Mouse (Mus musculus) hindlimb bud, embryonic 11.5 days (tissue): ENCODE data around the gene Cntfr.
A peak's percentile ranks its signal among the peaks of the same experiment; 100 is the strongest.

ENCODE experiments used
- DNase-seq: peaks from one replicate; pipeline ENCODE4 v3.0.0-alpha.2; 2012; ENCODE audit warnings: low read depth, low spot score; ENCODE audit errors: extremely low spot score

Gene Cntfr

DNA sequence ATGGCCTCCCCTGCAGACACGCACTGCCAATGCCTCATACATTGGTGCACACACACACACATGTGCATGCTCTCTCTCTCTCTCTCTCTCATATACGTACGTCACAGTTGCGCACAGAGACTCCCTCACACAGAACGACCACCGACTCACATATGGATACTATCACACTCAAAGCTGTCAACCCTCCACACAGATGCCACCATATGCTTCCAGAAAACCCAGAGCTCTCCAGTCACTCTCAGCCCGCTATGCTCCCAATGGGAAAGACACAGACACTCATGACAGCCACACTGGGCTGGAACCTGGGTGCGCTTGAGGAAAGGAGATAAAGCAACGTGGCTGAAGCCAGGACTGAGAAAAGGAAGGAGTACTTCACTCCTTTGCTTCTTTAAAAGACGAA is 14.9 kb downstream of the Cntfr start:
- DNase-seq, result no peak

DNA sequence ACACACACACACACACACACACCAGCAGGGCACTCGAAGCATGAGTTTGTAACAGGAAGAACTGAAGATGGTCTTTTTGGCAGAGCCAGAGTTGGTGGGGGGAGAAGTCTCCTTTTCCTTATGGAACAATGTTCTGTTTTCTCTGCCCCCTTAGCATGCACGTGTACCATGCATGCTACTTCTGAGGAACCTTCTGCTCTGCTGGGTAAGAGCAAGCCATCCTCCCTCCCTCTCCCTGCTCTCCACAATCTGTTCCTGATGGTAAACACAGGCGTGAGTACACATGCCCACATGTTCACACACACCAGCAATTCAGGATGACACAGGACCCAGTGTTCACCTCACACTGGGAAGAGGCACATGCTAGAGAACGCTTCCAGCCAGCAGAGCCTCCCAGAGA is 15.7 kb downstream of the Cntfr start:
- no peak for DNase-seq

DNA sequence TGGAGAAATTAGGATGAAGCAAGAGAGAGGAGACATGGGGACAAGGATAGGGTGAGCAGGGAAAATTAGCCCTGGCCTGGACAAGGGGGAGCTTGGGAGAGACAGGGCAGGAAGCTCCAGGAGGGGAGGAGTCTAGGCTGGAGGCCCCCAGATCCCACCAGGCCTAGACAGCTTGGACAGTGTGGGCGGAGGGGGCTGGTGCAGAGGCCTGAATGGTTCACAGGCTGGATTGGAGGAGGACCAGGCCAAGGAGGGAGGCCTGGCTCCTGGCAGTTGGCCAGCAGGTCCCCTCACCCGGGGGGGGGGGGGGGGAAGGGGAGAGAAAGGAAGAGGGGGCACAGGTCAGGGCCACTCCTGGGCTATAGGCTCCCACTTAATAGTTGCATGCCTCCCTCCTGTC is 17.6 kb downstream of the Cntfr start:
- no peak for DNase-seq

DNA sequence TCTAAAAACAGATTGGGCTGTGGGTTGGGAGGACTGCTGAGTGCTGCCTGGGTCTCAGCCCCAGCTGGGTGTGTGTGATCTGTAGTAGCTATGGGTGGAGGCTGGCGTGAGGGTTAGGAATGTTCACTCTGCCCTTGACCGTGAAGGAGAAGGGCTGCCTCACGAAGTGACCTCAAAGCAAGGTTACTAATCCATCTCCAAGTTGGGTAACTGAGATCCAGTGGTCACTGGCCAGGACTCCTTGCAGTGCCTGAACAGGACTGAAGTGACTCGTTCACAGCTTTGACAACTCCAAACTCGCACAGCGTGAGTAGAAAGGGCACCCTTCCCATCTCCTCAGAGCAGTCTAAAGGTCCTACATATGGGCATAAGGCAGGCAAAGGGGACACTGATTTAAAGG is 18.0 kb downstream of the Cntfr start:
- DNase-seq, result no peak

DNA sequence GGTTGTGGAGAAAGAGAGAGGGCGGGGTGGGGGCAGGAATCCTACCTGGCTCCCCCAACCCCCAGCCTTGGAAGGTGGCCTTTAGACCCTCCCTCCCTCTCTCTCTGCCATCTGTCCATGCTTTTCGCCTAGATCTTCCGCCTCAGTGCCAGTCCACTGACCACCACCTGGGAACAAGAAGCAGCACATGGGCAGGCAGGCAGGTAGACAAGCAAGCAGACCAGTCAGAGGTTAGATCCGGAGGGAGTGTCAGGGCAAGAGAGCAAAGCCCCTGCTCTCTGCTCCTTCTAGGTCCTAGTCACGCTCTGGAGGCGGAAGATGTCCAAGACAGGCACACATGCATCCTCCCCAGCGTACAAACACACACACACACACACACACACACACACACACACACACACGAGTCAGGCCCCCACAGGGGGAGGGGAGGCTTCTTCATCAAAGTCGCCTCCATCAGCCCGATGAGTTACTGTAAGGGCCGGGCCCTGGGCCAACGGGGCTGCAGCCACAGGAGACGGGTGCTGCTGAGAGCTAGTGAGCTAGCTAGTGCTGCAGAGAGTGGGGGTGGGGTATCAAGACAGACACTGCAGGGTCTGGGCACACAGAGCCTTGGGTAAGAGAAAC is 19.8 kb downstream of the Cntfr start:
- DNase-seq, result no peak

GRCm38 (mm10) chr4:41676248-41677005 is 20.5 kb downstream of the Cntfr start:
- DNase-seq, result no peak

- no peak for DNase-seq
Measured at GRCm38 (mm10) chr4:41673186-41673585, 23.7 kb downstream of the Cntfr start.

DNA sequence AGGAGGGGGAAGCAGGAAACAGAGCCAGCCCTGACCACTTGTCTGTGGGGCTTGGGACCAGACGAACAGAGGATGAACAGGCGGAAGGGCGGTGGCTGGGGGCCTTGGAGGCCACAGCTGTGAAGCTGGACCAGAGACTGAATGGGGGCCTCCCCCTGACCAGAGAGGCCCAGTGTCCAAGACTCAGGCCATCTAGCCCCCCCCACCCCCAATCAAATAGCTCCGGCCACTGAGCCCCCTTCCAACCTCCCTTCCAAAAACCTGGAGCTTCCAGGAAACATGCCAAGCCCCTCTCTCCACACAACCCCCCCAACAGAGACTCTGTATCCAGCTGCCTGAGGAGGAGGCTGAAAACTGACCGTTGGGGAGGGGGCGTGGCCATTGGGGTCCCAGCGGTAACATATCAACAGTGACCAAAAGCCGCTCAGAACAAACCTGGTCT is 24.3 kb downstream of the Cntfr start:
- DNase-seq, result no peak

GRCm38 (mm10) chr4:41671963-41672480 is 24.9 kb downstream of the Cntfr start:
- no peak for DNase-seq

DNA sequence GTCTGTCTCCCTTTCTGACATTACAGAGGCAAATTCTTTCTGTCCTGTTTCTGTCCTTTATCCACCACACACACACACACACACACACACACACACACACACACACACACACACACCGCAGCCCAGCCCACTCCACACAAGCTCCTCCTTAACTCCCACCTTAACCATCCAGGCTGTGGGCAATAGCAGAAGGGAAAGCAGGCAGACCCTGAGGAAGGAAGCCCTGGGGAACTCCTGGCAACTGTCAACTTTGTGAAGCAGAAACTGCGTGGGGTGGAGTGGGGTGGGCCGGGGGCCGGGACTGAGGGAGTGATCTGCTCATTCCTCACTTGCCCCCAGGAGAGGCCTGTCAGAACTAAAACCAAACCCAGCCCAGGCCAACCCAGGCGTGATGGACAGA is 25.4 kb downstream of the Cntfr start:
- no peak for DNase-seq

DNA sequence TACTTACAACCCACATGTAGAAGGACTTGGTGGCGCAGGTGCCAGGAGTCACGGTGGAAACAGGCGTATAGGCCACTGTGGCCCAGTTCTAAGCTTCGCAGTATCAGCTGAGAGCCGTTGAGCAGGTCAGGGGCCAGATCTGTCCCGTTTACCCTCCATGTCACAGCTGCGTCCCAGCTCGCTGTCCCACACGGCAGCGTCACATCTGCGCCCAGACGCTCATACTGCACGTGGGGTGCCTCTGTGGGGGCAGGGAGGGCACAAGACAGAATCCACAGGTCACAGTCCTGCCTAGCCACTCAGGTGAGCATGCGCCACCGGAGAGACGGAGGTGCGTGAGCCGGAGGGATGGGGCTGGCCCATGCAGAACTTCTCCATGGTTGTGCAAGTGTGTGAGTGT is 26.1 kb downstream of the Cntfr start:
- no peak for DNase-seq

- DNase-seq, result no peak
Measured at GRCm38 (mm10) chr4:41666646-41667045, 30.2 kb downstream of the Cntfr start.

DNA sequence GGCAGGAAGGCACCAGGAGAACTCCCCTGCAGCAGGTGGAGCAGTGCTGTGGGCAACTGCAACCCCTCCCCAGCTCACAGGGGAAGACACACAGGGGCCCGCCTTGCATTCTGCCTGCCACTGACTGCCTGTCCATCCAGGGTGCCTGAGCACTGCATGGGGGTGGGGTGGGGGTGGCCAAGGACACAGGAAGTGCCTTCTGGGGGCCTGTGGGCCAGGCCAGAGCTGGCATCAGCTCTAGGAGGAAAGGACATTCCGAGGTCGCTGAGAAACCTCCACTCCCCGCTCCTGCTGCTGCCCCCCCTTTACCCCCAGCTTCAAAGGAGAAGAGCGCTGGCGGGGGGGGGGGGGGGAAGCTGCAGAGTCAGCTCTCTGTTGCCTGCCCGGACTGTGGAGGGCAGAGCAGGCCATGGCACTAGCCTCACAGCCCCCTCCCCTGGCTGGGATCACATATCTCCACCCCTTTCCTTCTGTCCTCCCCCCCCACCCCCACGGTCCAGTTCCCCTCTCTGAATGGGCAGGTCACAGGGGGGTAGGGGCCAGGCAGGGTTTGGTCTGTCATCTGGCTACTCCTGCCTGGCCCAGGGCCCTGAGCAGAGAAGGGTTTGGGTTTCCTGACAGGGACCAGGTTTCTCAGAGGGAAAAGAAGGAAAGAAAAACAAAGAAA is 31.7 kb downstream of the Cntfr start:
- no peak for DNase-seq

DNA sequence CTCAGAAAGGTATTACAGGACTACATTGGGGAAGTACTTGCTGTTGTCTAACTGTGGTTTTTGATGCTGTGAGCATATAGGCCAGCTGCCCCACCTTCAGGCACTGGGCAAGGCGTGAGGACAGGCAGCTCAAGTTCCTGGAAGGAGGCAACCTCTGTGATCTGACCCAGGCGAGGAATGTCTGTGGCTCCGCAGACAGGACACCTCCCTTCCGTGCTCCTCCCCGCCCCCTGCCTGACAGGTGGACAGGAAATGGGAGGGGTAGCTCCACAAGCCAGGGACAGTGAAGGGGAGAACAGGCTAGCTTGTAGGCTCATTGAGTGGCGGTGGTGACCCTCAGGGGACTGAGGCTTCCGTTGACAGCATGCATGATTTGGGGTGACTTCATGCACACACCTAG is 32.4 kb downstream of the Cntfr start:
- DNase-seq, result no peak

DNA sequence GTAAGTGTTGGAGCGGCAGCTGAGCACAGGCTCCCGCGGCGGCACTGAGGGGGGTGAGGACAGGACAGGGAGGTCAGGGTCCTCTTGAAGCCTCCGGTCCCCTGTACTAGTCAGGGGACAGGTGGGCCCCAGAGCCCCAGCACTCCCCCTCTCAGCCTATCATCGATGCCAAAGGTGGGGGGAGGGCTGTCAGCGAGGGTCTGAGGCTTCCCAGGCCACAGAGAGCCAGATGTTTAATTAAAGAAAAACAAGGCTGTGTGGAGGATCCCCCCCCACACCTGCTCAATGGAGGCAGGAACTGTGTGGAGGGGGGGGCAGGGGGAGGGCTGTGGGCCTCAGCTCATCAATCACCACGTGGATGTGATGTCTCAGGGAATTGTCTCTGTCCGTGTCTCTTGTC is 33.3 kb downstream of the Cntfr start:
- DNase-seq, result no peak

GRCm38 (mm10) chr4:41662723-41663122 is 34.2 kb downstream of the Cntfr start:
- DNase-seq, result no peak

- DNase-seq, result peak; percentile 57
Measured at GRCm38 (mm10) chr4:41660851-41661430, 35.9 kb downstream of the Cntfr start.

GRCm38 (mm10) chr4:41659556-41659955 is 37.3 kb downstream of the Cntfr start:
- no peak for DNase-seq

- DNase-seq, result no peak
Measured at GRCm38 (mm10) chr4:41658566-41659384, 38.1 kb downstream of the Cntfr start.

GRCm38 (mm10) chr4:41655525-41655924 is 41.4 kb downstream of the Cntfr start:
- DNase-seq, result no peak

GRCm38 (mm10) chr4:41654217-41654616 is 42.7 kb downstream of the Cntfr start:
- no peak for DNase-seq
